Mouse (Mus musculus) embryonic facial prominence, embryonic 11.5 days (tissue): ENCODE data around the gene Fnbp1. TPM values are rescaled to one million over a fixed set of nuclear protein-coding genes. Genes with fewer than 3 reads are reported as not detected.

ENCODE experiments used
- ATAC-seq: fragments of 200-750 bp; cut with Nextera tagmentation; replicated peaks from 2 replicates; pipeline ENCODE4 v1.8.0; 2017; ENCODE audit warnings: low read depth; ENCODE audit not compliant: insufficient number of reproducible peaks, low FRiP score, low TSS enrichment
- DNase-seq: peaks from one replicate; pipeline ENCODE4 v3.0.0-alpha.2; 2015; ENCODE audit warnings: low spot score
- H3K27ac ChIP-seq: fragments of 300-500 bp; sonication (generic); replicated peaks from 2 replicates; pipeline ENCODE4 v1.5.1; 2014; ENCODE audit warnings: mild to moderate bottlenecking, low read depth, low read length, control low read depth
- H3K27me3 ChIP-seq: fragments of 300-500 bp; sonication (generic); 2 replicates; pipeline ENCODE4 v1.6.1; 2014; ENCODE audit warnings: mild to moderate bottlenecking, low read length, moderate library complexity, mixed read lengths; ENCODE audit not compliant: control insufficient read depth, insufficient read depth
- H3K36me3 ChIP-seq: fragments of 300-500 bp; sonication (generic); replicated peaks from 2 replicates; pipeline ENCODE4 v1.6.1; 2014; ENCODE audit warnings: low read depth, mild to moderate bottlenecking, low read length, moderate library complexity, mixed read lengths; ENCODE audit not compliant: control insufficient read depth, insufficient read depth
- H3K4me1 ChIP-seq: fragments of 300-500 bp; sonication (generic); 2 replicates; pipeline ENCODE4 v1.6.1; 2014; ENCODE audit warnings: low read length, mixed read lengths; ENCODE audit not compliant: control insufficient read depth, insufficient read depth
- H3K4me2 ChIP-seq: fragments of 300-500 bp; sonication (generic); 2 replicates; pipeline ENCODE4 v1.6.1; 2014; ENCODE audit warnings: low read depth, mild to moderate bottlenecking, control low read depth, low read length, moderate library complexity
- H3K4me3 ChIP-seq: fragments of 300-500 bp; sonication (generic); 2 replicates; pipeline ENCODE4 v1.5.1; 2014; ENCODE audit warnings: low read depth, low read length, control low read depth
- H3K9ac ChIP-seq: fragments of 300-500 bp; sonication (generic); replicated peaks from 2 replicates; pipeline ENCODE4 v1.6.1; 2014; ENCODE audit warnings: mild to moderate bottlenecking, control low read depth, low read length
- H3K9me3 ChIP-seq: fragments of 300-500 bp; sonication (generic); replicated peaks from 2 replicates; pipeline ENCODE4 v1.6.1; 2016; ENCODE audit warnings: mild to moderate bottlenecking, low read length, inconsistent platforms, mixed read lengths; ENCODE audit not compliant: control insufficient read depth
- WGBS: fragments of 180-500 bp; shearing (Covaris S2); extraction: QIAGEN DNeasy Blood & Tissue Kit; methylation state at CpG from one replicate; pipeline ENCODE4 v1.1.7; 2014; 5-methylcytosine and 5-hydroxymethylcytosine counted together
- polyA plus RNA-seq: library from polyadenylated mRNA; unstranded; fragments of >200 nt; fragmentation: Nextera tagmentation; extraction: Ambion mirVana; gene quantifications from 2 replicates; pipeline ENCODE4 v1.2.1, GENCODE M21; 2014

Gene Fnbp1
- polyA plus RNA-seq, 1 experiment from 2014 or later, result 17.9 TPM

DNA sequence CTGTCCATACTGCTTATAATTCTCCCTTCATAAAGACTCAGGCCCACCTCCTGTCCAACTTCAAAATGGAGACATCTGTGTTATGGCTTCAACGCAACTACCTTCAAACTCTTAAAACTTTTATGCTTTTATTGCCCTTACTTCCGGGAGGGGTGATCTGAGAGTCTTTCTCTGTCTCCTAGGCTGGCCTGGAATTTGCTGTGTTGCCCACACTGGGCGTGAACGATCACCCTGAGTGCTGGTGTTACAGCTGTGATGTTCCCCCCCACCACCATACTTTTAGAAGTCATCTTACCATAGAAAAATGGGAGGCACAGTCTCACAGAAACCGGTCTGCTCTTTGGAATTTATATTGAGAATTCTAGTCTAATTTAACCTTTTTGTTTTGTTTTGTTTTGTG is 64.2 kb downstream of the Fnbp1 start:
- DNase-seq, result no peak
- Histone ChIP-seq H3K27ac (no peak overlapping the region), H3K4me1 (no peaks in the 10 kb centered on the region), H3K9ac (no peak overlapping the region), H3K4me2 (no peak overlapping the region), H3K36me3 (no peaks in the 10 kb centered on the region; the same call in 1 of the 2 replicates), H3K27me3 (no peaks in the 10 kb centered on the region), H3K4me3 (no peak overlapping the region), H3K9me3 (no peaks in the 10 kb centered on the region)
- ATAC-seq, result no peak
- WGBS, result 92% methylated on average over 5 of the region's 5 CpGs

GRCm38 (mm10) chr2:31076351-31077140 is 65.3 kb downstream of the Fnbp1 start:
- 92% methylated on average over 16 of the region's 16 CpGs for WGBS
- H3K9me3 ChIP-seq, result no peaks in the 10 kb centered on the region
- H3K4me2 ChIP-seq, result no peak overlapping the region
- no peak overlapping the region for H3K27ac ChIP-seq
- no peak overlapping the region for H3K9ac ChIP-seq
- H3K27me3 ChIP-seq, result no peaks in the 10 kb centered on the region
- no peaks in the 10 kb centered on the region; the same call in 1 of the 2 replicates for H3K36me3 ChIP-seq
- ATAC-seq (no peak), DNase-seq (no peak)
- no peaks in the 10 kb centered on the region for H3K4me1 ChIP-seq
- H3K4me3 ChIP-seq, result no peak overlapping the region

GRCm38 (mm10) chr2:31075836-31076235 is 66.0 kb downstream of the Fnbp1 start:
- Histone ChIP-seq H3K4me2 (no peak overlapping the region), H3K4me1 (no peaks in the 10 kb centered on the region), H3K27ac (no peak overlapping the region), H3K9ac (no peak overlapping the region), H3K36me3 (no peaks in the 10 kb centered on the region; the same call in 1 of the 2 replicates), H3K4me3 (no peak overlapping the region), H3K9me3 (no peaks in the 10 kb centered on the region), H3K27me3 (no peaks in the 10 kb centered on the region)
- ATAC-seq (no peak), DNase-seq (no peak)
- 85% methylated on average over 7 of the region's 7 CpGs for WGBS

DNA sequence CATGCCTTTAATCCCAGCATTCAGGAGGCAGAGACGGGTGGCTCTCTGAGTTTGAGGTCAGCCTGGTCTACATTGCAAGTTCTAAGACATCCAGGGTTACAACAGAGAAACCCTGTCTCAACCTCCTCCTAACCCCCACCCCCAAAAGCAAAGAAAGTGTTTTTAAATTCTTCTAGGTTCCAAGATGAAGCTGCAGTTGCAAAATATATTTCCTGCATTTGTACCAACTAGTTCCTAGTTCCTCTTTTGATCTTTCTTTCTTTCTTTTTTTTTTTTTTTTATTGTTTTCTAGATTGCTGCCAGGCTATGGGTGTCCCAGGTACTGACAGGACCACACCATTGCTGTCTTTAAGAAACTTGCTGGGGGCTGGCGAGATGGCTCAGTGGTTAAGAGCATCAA is 66.6 kb downstream of the Fnbp1 start:
- DNase-seq, result no peak
- 92% methylated on average over 2 of the region's 2 CpGs for WGBS
- Histone ChIP-seq H3K9ac (no peak overlapping the region), H3K4me3 (no peak overlapping the region), H3K27ac (no peak overlapping the region), H3K4me2 (no peak overlapping the region), H3K27me3 (no peaks in the 10 kb centered on the region), H3K36me3 (no peaks in the 10 kb centered on the region; the same call in 1 of the 2 replicates), H3K4me1 (no peaks in the 10 kb centered on the region), H3K9me3 (no peaks in the 10 kb centered on the region)
- ATAC-seq, result no peak

DNA sequence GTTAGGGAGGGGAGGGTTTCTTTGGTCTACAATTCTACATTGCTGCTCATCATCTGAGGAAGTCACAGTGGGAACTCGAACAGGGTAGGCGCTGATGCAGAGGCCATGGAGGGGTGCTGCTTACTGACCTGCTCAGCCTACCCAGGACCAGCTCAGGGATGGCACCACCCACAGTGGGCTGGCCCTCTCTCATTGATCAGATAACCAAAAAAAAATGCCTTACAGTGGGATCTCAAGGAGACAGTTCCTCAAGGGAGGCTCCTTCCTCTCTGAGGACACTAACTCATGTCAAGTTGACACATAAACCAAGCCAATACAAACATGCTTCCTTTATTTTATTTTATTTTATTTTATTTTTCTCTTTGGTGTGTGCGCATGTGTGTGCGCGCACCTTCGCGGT is 72.3 kb downstream of the Fnbp1 start:
- WGBS, result 87% methylated on average over 7 of the region's 7 CpGs
- no peaks in the 10 kb centered on the region for H3K27me3 ChIP-seq

GRCm38 (mm10) chr2:31069114-31069445 is 72.7 kb downstream of the Fnbp1 start:
- H3K4me1 ChIP-seq, result no peaks in the 10 kb centered on the region
- no peaks in the 10 kb centered on the region for H3K9me3 ChIP-seq
- no peak for ATAC-seq
- no peak overlapping the region for H3K4me3 ChIP-seq
- H3K36me3 ChIP-seq, result no peaks in the 10 kb centered on the region; the same call in 1 of the 2 replicates
- no peaks in the 10 kb centered on the region for H3K27me3 ChIP-seq
- peak overlapping the region; percentile 74 for H3K27ac ChIP-seq
- no peak overlapping the region for H3K4me2 ChIP-seq
- DNase-seq, result no peak
- H3K9ac ChIP-seq, result no peak overlapping the region
- 71% methylated on average over 4 of the region's 4 CpGs for WGBS

More for the DNA sequence above, 72.3 kb downstream of the Fnbp1 start:
- Histone ChIP-seq H3K4me2 (no peak overlapping the region), H3K4me3 (no peak overlapping the region), H3K36me3 (no peaks in the 10 kb centered on the region; the same call in 1 of the 2 replicates), H3K9ac (no peak overlapping the region), H3K27ac (peak overlapping the region; percentile 74; the same call in 1 of the 2 replicates), H3K4me1 (no peaks in the 10 kb centered on the region), H3K9me3 (no peaks in the 10 kb centered on the region)
- DNase-seq (no peak), ATAC-seq (no peak)

- 12% methylated on average over 13 of the region's 13 CpGs for WGBS
- Histone ChIP-seq H3K27ac (peak overlapping the region; percentile 74), H3K9ac (no peak overlapping the region; the same call in 1 of the 2 replicates), H3K4me1 (no peaks in the 10 kb centered on the region), H3K9me3 (no peaks in the 10 kb centered on the region), H3K27me3 (no peaks in the 10 kb centered on the region), H3K36me3 (no peaks in the 10 kb centered on the region; the same call in 1 of the 2 replicates), H3K4me3 (no peak overlapping the region), H3K4me2 (no peak overlapping the region)
- DNase-seq (peak; percentile 71), ATAC-seq (peak; percentile 37; the same call in 1 of the 2 replicates)
Observed at GRCm38 (mm10) chr2:31068246-31069113, 73.3 kb downstream of the Fnbp1 start.
